Mouse (Mus musculus) cerebellum, adult 9-10 months (tissue): ENCODE data around the gene E130311K13Rik.

Experiments
- DNase-seq: peaks from one replicate; pipeline ENCODE4 v3.0.0; 2022

Gene E130311K13Rik

GRCm38 (mm10) chr3:63893677-63894076 lies 35.6 kb downstream of the E130311K13Rik start:
- no peak for DNase-seq

GRCm38 (mm10) chr3:63892154-63892553 lies 37.1 kb downstream of the E130311K13Rik start:
- DNase-seq: no peak

- DNase-seq: no peak
These were observed 48.2 kb downstream of the E130311K13Rik start for GRCm38 (mm10) chr3:63881065-63881464.

- no peak for DNase-seq
These were observed 50.1 kb downstream of the E130311K13Rik start for GRCm38 (mm10) chr3:63878995-63879666.

DNA sequence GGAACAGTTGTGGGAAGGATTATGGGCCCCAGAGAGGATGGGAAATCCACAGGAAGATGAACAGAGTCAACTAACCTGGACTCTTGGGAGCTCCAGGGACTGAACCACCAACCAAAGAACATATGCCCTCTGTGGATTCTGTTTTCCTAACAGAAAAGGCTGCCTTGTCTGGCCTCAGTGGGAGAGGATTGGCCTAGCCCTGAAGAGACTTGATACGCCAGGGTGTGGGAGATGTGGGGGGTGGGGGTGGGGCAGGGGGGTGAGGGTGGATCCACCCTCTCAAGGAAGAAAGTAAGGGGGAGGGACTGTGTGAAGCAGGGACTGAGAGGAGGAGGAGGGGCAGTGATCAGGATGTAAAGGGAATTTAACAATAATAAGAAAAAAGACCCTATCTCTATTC lies 56.5 kb downstream of the E130311K13Rik start:
- no peak for DNase-seq

DNA sequence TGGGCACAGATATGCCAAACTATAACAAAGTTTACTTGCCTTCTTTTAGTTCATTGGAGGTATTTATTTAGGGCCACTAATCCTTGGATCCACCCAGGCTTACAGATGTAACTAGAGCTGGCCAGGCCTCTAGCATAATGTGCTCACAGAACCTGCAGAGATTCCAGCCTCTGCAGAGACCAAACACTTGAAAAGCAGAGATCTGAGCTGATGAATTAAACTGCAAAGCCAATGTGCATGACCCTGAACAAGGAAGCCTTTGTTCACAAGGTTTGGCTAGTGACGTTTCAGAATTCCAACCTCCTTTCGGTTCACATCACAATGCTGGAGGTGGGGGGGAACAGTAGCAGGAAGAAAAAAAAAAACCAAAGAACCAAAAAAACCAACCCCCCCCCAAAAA lies 58.0 kb downstream of the E130311K13Rik start:
- DNase-seq: no peak

DNA sequence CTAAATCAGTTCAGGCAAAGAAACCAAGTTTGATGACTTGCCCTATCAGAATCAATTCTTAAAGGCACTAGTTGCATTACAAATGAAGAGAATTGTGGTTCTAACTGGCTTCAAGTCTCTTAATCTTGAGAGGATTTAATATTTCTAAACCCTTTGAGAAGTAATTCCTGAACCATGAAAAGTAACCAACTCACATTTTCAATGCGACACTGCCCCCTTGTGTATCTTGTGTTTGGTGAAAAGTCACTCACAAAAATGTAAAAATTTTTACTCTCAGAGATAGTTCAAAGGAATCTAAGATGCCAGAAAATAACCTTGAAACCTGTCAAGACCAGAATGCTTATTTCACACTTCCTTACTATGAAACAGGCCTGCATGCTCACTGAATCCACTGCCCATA lies 61.0 kb downstream of the E130311K13Rik start:
- DNase-seq: no peak

DNA sequence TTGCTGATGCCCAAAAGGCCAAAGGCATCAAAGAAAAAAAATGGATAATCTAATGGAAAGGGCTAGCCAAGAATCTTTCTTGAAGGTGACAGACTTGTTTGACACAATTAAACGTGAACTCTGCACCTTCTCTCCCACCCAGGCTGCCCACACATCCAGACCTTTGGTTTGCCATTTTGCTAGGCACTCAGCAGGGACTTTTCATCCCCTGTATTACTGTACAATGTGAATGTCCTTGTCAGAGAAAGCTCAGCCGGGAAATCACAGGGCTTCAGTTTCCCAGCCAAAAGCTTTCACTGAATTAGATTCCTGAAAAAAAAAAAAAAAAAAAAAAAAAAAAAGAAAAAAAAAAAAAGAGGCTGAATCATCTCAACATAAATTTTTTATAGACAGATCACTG lies 64.2 kb downstream of the E130311K13Rik start:
- DNase-seq: no peak
